Mouse (Mus musculus): ENCODE data around the gene Tmem52. TPM values are rescaled to one million over a fixed set of nuclear protein-coding genes. Genes with fewer than 3 reads are reported as not detected.

Tmem52 gene
- polyA plus RNA-seq, 1 experiment from 2014 or later, result not detected

GRCm38 (mm10) chr4:155463050-155463449 is 5.9 kb upstream of the Tmem52 start:
- WGBS (ENCODE audit: insufficient replicate concordance), result 61% methylated on average over 13 of the region's 13 CpGs
- ATAC-seq, result no peak
- Histone ChIP-seq H3K4me3 (no peak overlapping the region), H3K4me1 (no peaks in the 10 kb centered on the region), H3K4me2 (no peak overlapping the region), H3K9ac (no peak overlapping the region), H3K9me3 (replicated peaks) (no peaks in the 10 kb centered on the region), H3K36me3 (no peaks in the 10 kb centered on the region), H3K27ac (no peak overlapping the region), H3K27me3 (replicated peaks) (peaks cover 57% of the 10 kb centered on the region)

- Histone ChIP-seq H3K9ac (no peak overlapping the region), H3K4me1 (no peaks in the 10 kb centered on the region), H3K4me2 (no peak overlapping the region), H3K4me3 (no peak overlapping the region), H3K27me3 (replicated peaks) (peaks cover 63% of the 10 kb centered on the region), H3K9me3 (replicated peaks) (no peaks in the 10 kb centered on the region), H3K27ac (no peak overlapping the region), H3K36me3 (no peaks in the 10 kb centered on the region)
- 74% methylated on average over 6 of the region's 6 CpGs for WGBS (ENCODE audit: insufficient replicate concordance)
- ATAC-seq, result no peak
These were observed 5.3 kb upstream of the Tmem52 start for GRCm38 (mm10) chr4:155463611-155464010.

- Histone ChIP-seq H3K4me1 (peaks cover 4% of the 10 kb centered on the region), H3K9ac (no peak overlapping the region), H3K9me3 (replicated peaks) (no peaks in the 10 kb centered on the region), H3K27me3 (replicated peaks) (peaks cover 67% of the 10 kb centered on the region), H3K27ac (no peak overlapping the region), H3K4me2 (no peak overlapping the region), H3K36me3 (no peaks in the 10 kb centered on the region), H3K4me3 (no peak overlapping the region)
- ATAC-seq, result no peak
- WGBS (ENCODE audit: insufficient replicate concordance), result 63% methylated on average over 4 of the region's 4 CpGs
These were observed 4.9 kb upstream of the Tmem52 start for GRCm38 (mm10) chr4:155464061-155464460.

- ATAC-seq, result no peak
- Histone ChIP-seq H3K9me3 (replicated peaks) (no peaks in the 10 kb centered on the region), H3K36me3 (no peaks in the 10 kb centered on the region), H3K4me1 (peaks cover 9% of the 10 kb centered on the region), H3K9ac (no peak overlapping the region), H3K27me3 (replicated peaks) (peaks cover 80% of the 10 kb centered on the region), H3K4me2 (no peak overlapping the region), H3K27ac (no peak overlapping the region), H3K4me3 (no peak overlapping the region)
- WGBS (ENCODE audit: insufficient replicate concordance), result 59% methylated on average over 6 of the region's 6 CpGs
These were observed 3.3 kb upstream of the Tmem52 start for GRCm38 (mm10) chr4:155465607-155466006.

- Histone ChIP-seq H3K9ac (no peak overlapping the region), H3K4me3 (no peak overlapping the region), H3K4me2 (no peak overlapping the region), H3K27me3 (replicated peaks) (peaks cover 80% of the 10 kb centered on the region), H3K4me1 (peaks cover 9% of the 10 kb centered on the region), H3K9me3 (replicated peaks) (no peaks in the 10 kb centered on the region), H3K27ac (no peak overlapping the region), H3K36me3 (no peaks in the 10 kb centered on the region)
- WGBS (ENCODE audit: insufficient replicate concordance), result 69% methylated on average over 5 of the region's 5 CpGs
- no peak for ATAC-seq
These were observed 2.8 kb upstream of the Tmem52 start for GRCm38 (mm10) chr4:155466080-155466479.

GRCm38 (mm10) chr4:155467237-155468010 is 1.5 kb upstream of the Tmem52 start:
- Histone ChIP-seq H3K36me3 (no peaks in the 10 kb centered on the region), H3K27ac (no peak overlapping the region), H3K4me2 (no peak overlapping the region), H3K9ac (no peak overlapping the region), H3K27me3 (replicated peaks) (peaks cover 82% of the 10 kb centered on the region), H3K4me1 (peaks cover 9% of the 10 kb centered on the region), H3K4me3 (no peak overlapping the region), H3K9me3 (replicated peaks) (no peaks in the 10 kb centered on the region)
- 57% methylated on average over 13 of the region's 13 CpGs for WGBS (ENCODE audit: insufficient replicate concordance)
- ATAC-seq, result no peak

GRCm38 (mm10) chr4:155469590-155470262 is 812 bp downstream of the Tmem52 start:
- H3K4me3 ChIP-seq, result peak overlapping the region; percentile 53; the same call in 1 of the 2 replicates
- H3K9me3 ChIP-seq (replicated peaks), result no peaks in the 10 kb centered on the region
- WGBS (ENCODE audit: insufficient replicate concordance), result 62% methylated on average over 18 of the region's 18 CpGs
- ATAC-seq, result no peak
- H3K27ac ChIP-seq, result no peak overlapping the region
- peak overlapping the region; percentile 33; the same call in 1 of the 2 replicates for H3K9ac ChIP-seq
- peak overlapping the region; percentile 77 for H3K4me2 ChIP-seq
- peaks cover 80% of the 10 kb centered on the region for H3K27me3 ChIP-seq (replicated peaks)
- H3K4me1 ChIP-seq, result peaks cover 9% of the 10 kb centered on the region
- no peaks in the 10 kb centered on the region for H3K36me3 ChIP-seq

GRCm38 (mm10) chr4:155470263-155470953 is 1.5 kb downstream of the Tmem52 start:
- Histone ChIP-seq H3K27ac (no peak overlapping the region), H3K27me3 (replicated peaks) (peaks cover 78% of the 10 kb centered on the region), H3K4me3 (no peak overlapping the region), H3K36me3 (no peaks in the 10 kb centered on the region), H3K9ac (no peak overlapping the region), H3K4me2 (no peak overlapping the region), H3K9me3 (replicated peaks) (no peaks in the 10 kb centered on the region), H3K4me1 (peaks cover 9% of the 10 kb centered on the region)
- ATAC-seq, result no peak
- WGBS (ENCODE audit: insufficient replicate concordance), result 65% methylated on average over 16 of the region's 16 CpGs

- peaks cover 76% of the 10 kb centered on the region for H3K27me3 ChIP-seq (replicated peaks)
- H3K9me3 ChIP-seq (replicated peaks), result no peaks in the 10 kb centered on the region
- peaks cover 9% of the 10 kb centered on the region for H3K4me1 ChIP-seq
- no peak overlapping the region for H3K9ac ChIP-seq
- H3K36me3 ChIP-seq, result no peaks in the 10 kb centered on the region
- 75% methylated on average over 7 of the region's 7 CpGs for WGBS (ENCODE audit: insufficient replicate concordance)
- no peak for ATAC-seq
- no peak overlapping the region for H3K4me3 ChIP-seq
- no peak overlapping the region for H3K4me2 ChIP-seq
- no peak overlapping the region for H3K27ac ChIP-seq
These were observed 2.1 kb downstream of the Tmem52 start for GRCm38 (mm10) chr4:155470997-155471396.

GRCm38 (mm10) chr4:155471406-155471805 is 2.5 kb downstream of the Tmem52 start:
- H3K9me3 ChIP-seq (replicated peaks), result no peaks in the 10 kb centered on the region
- no peak overlapping the region for H3K9ac ChIP-seq
- peaks cover 9% of the 10 kb centered on the region for H3K4me1 ChIP-seq
- H3K27ac ChIP-seq, result no peak overlapping the region
- peaks cover 72% of the 10 kb centered on the region for H3K27me3 ChIP-seq (replicated peaks)
- H3K36me3 ChIP-seq, result no peaks in the 10 kb centered on the region
- H3K4me3 ChIP-seq, result no peak overlapping the region
- H3K4me2 ChIP-seq, result no peak overlapping the region
- ATAC-seq, result no peak
- 66% methylated on average over 7 of the region's 7 CpGs for WGBS (ENCODE audit: insufficient replicate concordance)

GRCm38 (mm10) chr4:155472716-155473290 is 3.9 kb downstream of the Tmem52 start:
- no peaks in the 10 kb centered on the region for H3K9me3 ChIP-seq (replicated peaks)
- no peak overlapping the region for H3K4me3 ChIP-seq
- H3K4me2 ChIP-seq, result no peak overlapping the region
- H3K4me1 ChIP-seq, result peaks cover 9% of the 10 kb centered on the region
- H3K9ac ChIP-seq, result no peak overlapping the region
- no peaks in the 10 kb centered on the region for H3K36me3 ChIP-seq
- no peak for ATAC-seq
- WGBS (ENCODE audit: insufficient replicate concordance), result 53% methylated on average over 3 of the region's 3 CpGs
- H3K27ac ChIP-seq, result no peak overlapping the region
- peaks cover 62% of the 10 kb centered on the region for H3K27me3 ChIP-seq (replicated peaks)

GRCm38 (mm10) chr4:155473319-155473718 is 4.4 kb downstream of the Tmem52 start:
- no peak overlapping the region for H3K4me3 ChIP-seq
- no peak; the same call in 1 of the 2 replicates for ATAC-seq
- H3K4me2 ChIP-seq, result no peak overlapping the region
- H3K27ac ChIP-seq, result no peak overlapping the region
- H3K4me1 ChIP-seq, result peaks cover 9% of the 10 kb centered on the region
- no peaks in the 10 kb centered on the region for H3K9me3 ChIP-seq (replicated peaks)
- H3K36me3 ChIP-seq, result no peaks in the 10 kb centered on the region
- no peak overlapping the region for H3K9ac ChIP-seq
- WGBS (ENCODE audit: insufficient replicate concordance), result 55% methylated on average over 5 of the region's 5 CpGs
- H3K27me3 ChIP-seq (replicated peaks), result peaks cover 61% of the 10 kb centered on the region

All from liver, embryonic 12.5 days (tissue).